Mouse (Mus musculus) small intestine, adult 2 months (tissue): ENCODE data around the gene Nfia. TPM values are rescaled to one million over a fixed set of nuclear protein-coding genes. Genes with fewer than 3 reads are reported as not detected.

Source experiments
- H3K27ac ChIP-seq: fragments of 200-500 bp; 2 replicates; pipeline ENCODE4 v1.5.1; 2012; ENCODE audit warnings: low read depth, low read length, control low read depth, inconsistent platforms; ENCODE audit not compliant: insufficient read depth
- H3K27me3 ChIP-seq: fragments of 200-500 bp; 2 replicates; pipeline ENCODE4 v1.6.1; 2012; ENCODE audit warnings: mild to moderate bottlenecking, moderate library complexity, low read length, inconsistent platforms; ENCODE audit not compliant: control insufficient read depth, insufficient read depth
- H3K36me3 ChIP-seq: fragments of 200-500 bp; 2 replicates; pipeline ENCODE4 v1.6.1; 2012; ENCODE audit warnings: mild to moderate bottlenecking, low read length, control low read depth, inconsistent platforms; ENCODE audit not compliant: control insufficient read depth, insufficient read depth
- H3K4me1 ChIP-seq: fragments of 200-500 bp; 2 replicates; pipeline ENCODE4 v1.6.1; 2012; ENCODE audit warnings: low read length, inconsistent platforms, mixed read lengths; ENCODE audit not compliant: control insufficient read depth, insufficient read depth, insufficient read length
- H3K4me3 ChIP-seq: fragments of 200-500 bp; 2 replicates; pipeline ENCODE4 v1.5.1; 2012; ENCODE audit warnings: low read depth, mild to moderate bottlenecking, control low read depth, inconsistent platforms, low read length, moderate library complexity
- CTCF ChIP-seq: fragments of 200-500 bp; IDR thresholded peaks from 2 replicates; pipeline ENCODE4 v1.5.1; 2012; ENCODE audit warnings: low read depth, mild to moderate bottlenecking, control low read depth, inconsistent platforms, low read length, moderate library complexity, mixed read lengths; ENCODE audit not compliant: insufficient replicate concordance, insufficient read length; ENCODE audit errors: extremely low read depth
- POLR2A ChIP-seq: fragments of 200-500 bp; IDR thresholded peaks from 2 replicates; pipeline ENCODE4 v1.6.1; 2012; ENCODE audit warnings: low read depth, mild to moderate bottlenecking, control low read depth, inconsistent platforms, low read length, moderate library complexity
- WGBS: fragments of 180-500 bp; shearing (Covaris S2); methylation state at CpG from one replicate; pipeline ENCODE4 v1.1.7; 2018; 5-methylcytosine and 5-hydroxymethylcytosine counted together
- polyA plus RNA-seq: library from polyadenylated mRNA; depleted of rRNA; stranded (reverse); fragments of >200 nt; gene quantifications from 2 replicates; pipeline ENCODE4 v1.2.3, GENCODE M21; 2012

Nfia gene
- polyA plus RNA-seq, 1 experiment, result 16.5 TPM

DNA sequence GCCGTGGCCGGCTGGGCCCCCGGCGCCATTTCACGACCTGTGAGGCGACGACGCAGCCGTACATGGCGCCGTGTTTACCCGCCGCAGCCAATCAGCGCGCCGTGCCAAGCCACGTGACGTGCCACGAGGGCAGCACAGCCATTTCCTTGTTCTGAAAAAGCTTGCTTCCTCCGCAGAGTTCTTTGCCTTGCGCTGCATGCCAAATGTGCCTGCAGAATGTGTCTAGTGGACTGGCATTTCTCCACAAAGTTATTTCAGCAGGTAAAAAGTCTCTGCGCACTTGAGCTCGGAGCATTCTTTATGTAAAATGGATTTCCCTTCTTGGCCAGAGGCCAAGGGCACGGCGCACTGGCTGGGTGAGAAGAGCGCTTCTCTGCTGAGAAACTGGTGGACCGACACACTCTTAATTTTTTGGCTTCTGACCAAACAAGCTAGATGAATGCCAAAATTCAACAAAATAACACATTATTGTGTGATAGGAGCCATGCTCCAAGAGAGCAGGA, 96.5 kb downstream of the Nfia start:
- no peaks in the 10 kb centered on the region for H3K27me3 ChIP-seq
- H3K36me3 ChIP-seq, result no peaks in the 10 kb centered on the region
- TF ChIP-seq POLR2A (no peak), CTCF (no peak)
- H3K27ac ChIP-seq, result peak overlapping the region; percentile 85
- H3K4me3 ChIP-seq, result peak overlapping the region; percentile 51
- peaks cover 2% of the 10 kb centered on the region; the same call in 1 of the 2 replicates for H3K4me1 ChIP-seq
- WGBS, result 63% methylated on average over 27 of the region's 27 CpGs

DNA sequence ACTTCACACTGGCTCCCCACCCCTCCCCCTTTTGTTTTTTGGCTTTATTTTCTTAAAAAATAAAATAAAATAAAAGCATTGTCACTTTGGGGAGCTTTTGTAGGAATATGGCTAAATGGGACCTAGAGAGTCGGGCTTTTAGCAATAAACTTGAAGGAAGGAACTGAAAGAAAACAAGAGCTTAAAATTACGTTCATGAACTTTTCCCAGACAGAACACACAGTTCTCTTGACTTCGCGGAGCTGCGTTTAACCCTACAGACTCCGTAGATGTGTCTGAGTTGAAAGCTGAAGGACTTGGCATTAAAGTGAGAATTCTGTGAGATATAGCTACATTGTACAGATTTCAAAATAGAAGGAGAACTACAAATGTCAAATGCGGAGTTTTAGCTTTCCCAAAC, 96.9 kb downstream of the Nfia start:
- Histone ChIP-seq H3K27ac (peak overlapping the region; percentile 85), H3K4me1 (peaks cover 2% of the 10 kb centered on the region; the same call in 1 of the 2 replicates), H3K4me3 (no peak overlapping the region), H3K36me3 (no peaks in the 10 kb centered on the region), H3K27me3 (no peaks in the 10 kb centered on the region)
- no peak for TF ChIP-seq POLR2A
- no peak for TF ChIP-seq CTCF
- 72% methylated on average over 7 of the region's 7 CpGs for WGBS

DNA sequence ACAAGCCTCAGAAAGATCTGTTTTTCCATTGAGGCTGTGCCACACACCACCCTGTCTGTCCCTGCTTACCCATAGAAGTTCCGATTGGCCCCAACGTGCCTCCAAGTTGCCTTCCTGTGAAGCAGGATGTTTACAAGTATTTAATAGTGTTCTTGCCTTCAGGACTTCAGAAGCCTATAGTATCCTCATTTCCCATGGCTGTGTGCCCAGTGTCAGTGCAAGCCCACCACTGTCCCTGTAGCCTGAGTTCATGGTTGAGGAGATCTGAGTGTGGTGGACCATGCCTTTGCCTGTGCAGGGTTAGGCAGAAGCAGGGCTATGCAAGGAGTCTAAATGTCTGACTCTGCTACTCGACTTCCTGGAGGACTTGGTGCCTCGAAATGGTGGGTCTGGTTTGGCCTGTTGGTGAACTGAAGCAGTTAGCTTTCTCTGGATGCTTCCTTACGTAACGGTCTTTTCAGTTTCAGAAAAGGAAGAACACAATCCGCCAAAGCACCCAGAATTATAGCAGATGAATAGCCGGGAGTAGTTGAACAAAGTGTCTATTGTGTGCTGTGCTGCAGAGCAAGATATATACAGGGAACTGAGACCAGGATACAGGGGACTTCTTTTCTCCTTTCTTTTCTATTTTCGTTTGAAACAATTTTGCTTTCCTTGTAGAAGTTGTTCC, 99.4 kb downstream of the Nfia start:
- peak overlapping the region; percentile 24 for H3K27ac ChIP-seq
- peaks cover 2% of the 10 kb centered on the region; the same call in 1 of the 2 replicates for H3K4me1 ChIP-seq
- 59% methylated on average over 9 of the region's 9 CpGs for WGBS
- no peak for TF ChIP-seq POLR2A
- TF ChIP-seq CTCF, result no peak
- H3K4me3 ChIP-seq, result no peak overlapping the region
- H3K36me3 ChIP-seq, result no peaks in the 10 kb centered on the region
- no peaks in the 10 kb centered on the region for H3K27me3 ChIP-seq

DNA sequence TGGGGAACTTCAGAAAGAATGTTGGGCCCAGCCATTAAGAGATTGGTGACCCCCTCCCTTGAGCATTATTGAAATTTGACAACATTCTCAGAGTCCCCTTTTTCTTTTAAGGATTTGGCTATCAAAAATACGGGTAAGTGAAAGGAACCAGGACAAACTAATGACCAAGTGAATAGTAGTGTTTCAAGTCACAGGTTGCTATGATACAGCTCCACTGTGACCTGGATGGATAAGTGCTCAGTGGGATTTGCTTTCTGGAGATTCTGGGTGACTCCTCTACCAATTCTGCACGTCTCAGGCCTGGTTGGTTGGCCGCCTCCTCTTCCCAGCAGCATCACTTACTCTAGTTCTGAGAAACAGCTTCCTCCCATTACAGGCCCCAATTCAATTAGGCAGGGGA, 102.4 kb downstream of the Nfia start:
- H3K36me3 ChIP-seq, result no peaks in the 10 kb centered on the region
- TF ChIP-seq CTCF (no peak), POLR2A (no peak)
- H3K27ac ChIP-seq, result no peak overlapping the region
- H3K4me1 ChIP-seq, result peaks cover 2% of the 10 kb centered on the region; the same call in 1 of the 2 replicates
- H3K4me3 ChIP-seq, result no peak overlapping the region
- no peaks in the 10 kb centered on the region for H3K27me3 ChIP-seq
- WGBS, result 83% methylated on average over 3 of the region's 3 CpGs

DNA sequence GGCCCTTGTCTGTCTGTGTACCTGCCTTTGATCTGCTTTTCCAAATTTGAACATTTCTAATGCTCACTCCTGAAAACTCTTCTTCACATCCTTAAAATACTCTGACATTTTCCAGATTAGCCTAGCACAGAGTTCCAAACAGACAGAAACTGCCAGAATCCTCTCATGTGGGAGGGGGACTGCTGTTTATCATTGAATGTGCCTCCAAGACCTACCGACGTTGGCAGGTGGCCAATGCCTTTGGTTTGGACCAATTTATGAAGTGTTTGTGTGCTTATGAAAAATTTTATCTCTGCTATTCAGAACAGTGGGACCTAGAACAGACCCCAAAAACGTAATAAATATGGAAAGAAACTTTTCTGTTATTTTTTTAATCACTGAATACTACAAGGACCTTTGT, 103.4 kb downstream of the Nfia start:
- H3K27me3 ChIP-seq, result no peaks in the 10 kb centered on the region
- peaks cover 2% of the 10 kb centered on the region; the same call in 1 of the 2 replicates for H3K4me1 ChIP-seq
- H3K27ac ChIP-seq, result no peak overlapping the region
- no peaks in the 10 kb centered on the region for H3K36me3 ChIP-seq
- WGBS, result 42% methylated on average over 3 of the region's 3 CpGs
- no peak for TF ChIP-seq POLR2A
- no peak for TF ChIP-seq CTCF
- H3K4me3 ChIP-seq, result no peak overlapping the region

DNA sequence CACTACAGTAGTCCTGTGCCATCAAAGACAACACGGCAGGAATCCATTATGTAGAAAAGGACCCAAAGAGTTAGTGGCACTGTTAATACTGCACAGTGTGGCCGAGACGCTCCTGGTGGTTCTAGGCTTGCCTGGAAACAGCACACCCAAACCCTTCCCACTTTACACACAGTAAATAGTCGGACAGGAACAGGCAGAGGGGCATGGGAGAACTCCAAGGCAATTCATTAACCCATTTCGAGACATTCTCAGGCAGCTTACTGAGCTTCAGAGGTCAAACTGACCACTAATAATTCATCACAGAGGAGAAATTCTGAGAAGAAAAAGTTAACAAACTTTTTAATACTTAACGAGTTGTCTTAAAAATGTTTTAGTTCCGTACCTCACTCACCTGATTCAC, 107.2 kb downstream of the Nfia start:
- Histone ChIP-seq H3K4me1 (peaks cover 3% of the 10 kb centered on the region; the same call in 1 of the 2 replicates), H3K4me3 (no peak overlapping the region), H3K36me3 (no peaks in the 10 kb centered on the region), H3K27me3 (no peaks in the 10 kb centered on the region), H3K27ac (no peak overlapping the region)
- TF ChIP-seq CTCF (no peak), POLR2A (no peak)
- WGBS, result 87% methylated on average over 7 of the region's 7 CpGs
